Mouse (Mus musculus): Measurements from ENCODE around the gene Krt6b.

- TF ChIP-seq CTCF (IDR thresholded peaks at IDR 0.05; ENCODE audit: control insufficient read depth, insufficient read depth, insufficient replicate concordance, low read depth, low read length) (no peak), POLR2A (IDR thresholded peaks at IDR 0.05; ENCODE audit: control insufficient read depth, low read depth, low read length) (no peak)
Observed at GRCm38 (mm10) chr15:101712720-101713119, 32.6 kb upstream of the Krt6b start, which contains the start of gene Krt5.
